Mouse (Mus musculus) embryo, embryonic 10 days (tissue): Measurements from ENCODE around the gene Tmem171.

Source experiments
- DNase-seq: peaks from one replicate; pipeline ENCODE4 v3.0.0-alpha.2; 2015; ENCODE audit warnings: low spot score

Tmem171 gene

DNA sequence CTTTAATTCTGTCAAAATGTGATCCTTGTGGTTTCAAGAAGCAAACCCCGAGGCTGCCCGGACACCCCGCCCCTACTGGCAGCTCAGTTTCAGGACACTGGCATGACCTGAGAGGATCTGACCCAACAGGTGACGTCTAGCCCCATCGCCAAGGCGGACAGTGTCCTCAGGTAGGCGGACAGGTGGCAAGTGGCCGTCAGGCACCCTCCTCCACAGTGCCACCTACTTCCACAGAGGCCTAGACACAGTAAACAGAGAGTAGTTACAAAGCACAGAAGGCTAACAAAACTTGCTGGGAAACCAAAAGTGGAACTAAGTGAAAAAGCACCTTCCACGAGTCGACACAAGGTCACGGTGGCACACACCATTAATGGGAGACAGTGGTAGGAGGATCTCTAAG is 1.3 kb downstream of the Tmem171 start:
- DNase-seq, result no peak

GRCm38 (mm10) chr13:98691956-98692515 is 2.6 kb downstream of the Tmem171 start:
- no peak for DNase-seq

DNA sequence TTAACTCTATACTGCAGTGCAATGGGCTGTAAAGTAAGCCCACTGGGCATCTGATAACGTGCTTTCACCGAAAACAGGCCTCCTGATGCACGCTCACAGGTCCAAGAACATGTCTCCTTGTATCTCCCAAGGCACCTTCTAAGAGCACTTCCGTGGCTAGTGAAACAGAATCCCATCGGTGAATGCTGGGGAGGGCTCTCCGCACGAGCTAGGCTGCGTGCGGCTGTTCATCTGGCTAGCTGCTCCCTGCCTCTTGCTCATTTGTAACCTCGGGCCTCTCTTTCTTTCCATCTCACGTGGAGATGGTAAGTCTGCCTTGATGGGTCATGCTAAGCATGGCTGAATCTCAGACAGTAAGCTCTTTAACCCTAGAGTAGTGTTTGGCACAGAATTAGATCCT is 3.7 kb downstream of the Tmem171 start:
- no peak for DNase-seq

DNA sequence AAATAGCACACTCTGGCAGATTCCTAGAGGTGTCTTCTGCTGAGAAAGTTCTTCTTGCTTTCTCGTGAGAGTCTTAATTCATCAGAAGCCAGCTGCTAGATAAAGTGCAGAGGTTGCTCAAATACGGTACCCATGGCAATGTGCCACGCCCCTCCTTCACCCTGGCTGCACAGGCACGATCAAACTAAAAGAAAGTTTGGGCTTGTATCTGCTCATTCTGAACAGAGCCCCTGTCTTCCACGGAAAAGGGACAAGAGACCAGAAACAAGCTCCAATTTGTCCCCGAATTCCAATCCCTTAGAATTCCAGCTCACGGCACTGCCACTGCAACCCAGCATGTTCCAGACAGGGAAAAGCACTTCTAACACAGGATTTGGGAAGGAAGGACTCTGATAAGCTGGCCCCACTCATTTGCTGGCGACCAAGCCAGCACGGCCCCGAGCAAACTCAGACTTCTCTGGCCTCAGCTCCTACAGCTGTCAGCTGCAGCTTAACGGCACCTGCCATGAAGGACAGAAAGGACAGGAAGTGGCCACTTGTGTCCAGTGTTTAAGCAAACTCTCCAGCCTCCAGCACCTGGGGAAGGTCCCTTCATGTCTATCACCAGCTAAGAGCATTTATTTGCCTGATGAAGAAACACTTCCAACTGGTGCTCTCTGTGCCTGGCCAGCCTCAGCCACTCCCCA is 4.9 kb downstream of the Tmem171 start:
- no peak for DNase-seq

GRCm38 (mm10) chr13:98687931-98688330 is 6.7 kb downstream of the Tmem171 start:
- no peak for DNase-seq

DNA sequence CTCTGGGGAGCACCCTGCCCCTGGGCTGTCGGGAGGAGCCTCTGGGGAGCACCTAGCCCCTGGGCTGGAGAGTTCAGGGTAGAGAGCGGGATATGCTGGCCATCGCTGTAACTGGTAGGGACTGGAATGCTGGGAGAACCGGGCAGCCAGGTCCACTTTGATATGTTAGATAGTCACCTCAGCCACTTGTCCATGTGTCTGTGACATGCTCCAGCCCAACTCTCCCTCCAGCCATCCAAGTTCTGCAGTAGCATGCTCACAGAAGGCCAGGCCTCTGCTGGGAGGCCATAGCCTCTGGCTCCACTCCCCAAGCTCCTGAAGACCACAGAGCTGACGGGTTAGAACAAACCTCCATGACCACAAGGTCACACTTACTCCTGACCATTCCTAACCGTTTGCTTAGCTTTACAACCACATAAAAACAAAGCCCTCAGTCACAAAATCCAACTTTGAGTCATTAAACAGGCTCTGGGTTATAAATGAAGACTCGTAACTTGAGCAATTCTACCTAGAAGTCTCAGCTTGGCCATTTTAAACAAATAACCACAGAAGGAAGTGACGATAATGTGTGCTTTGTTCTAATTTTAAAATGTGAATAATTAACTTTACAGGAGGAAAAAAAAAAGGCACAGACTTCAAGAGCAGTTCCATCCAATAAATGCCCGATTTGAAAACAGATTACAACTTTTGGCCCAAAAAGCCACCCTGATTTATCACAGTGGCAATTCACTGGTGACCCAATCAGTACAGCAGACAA is 10.3 kb downstream of the Tmem171 start:
- DNase-seq, result no peak

DNA sequence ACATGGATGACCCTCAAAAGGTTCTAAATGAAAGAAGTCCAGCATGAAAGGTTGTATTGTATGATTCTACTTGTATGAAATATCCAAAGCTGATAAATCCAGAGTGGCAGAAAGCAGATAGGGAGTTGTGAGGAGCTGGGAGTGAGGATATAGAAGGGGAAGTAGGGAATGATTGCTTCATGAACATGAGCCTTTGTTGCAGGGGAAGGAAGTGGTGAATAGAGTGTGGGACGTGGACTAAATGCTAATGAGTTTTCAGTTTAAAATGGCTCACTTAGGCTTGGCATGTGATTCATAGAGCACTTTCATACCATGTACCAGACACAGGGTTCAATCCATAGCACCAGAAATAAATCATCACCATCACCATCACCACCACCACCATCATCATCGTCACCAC is 11.2 kb downstream of the Tmem171 start:
- DNase-seq, result no peak

DNA sequence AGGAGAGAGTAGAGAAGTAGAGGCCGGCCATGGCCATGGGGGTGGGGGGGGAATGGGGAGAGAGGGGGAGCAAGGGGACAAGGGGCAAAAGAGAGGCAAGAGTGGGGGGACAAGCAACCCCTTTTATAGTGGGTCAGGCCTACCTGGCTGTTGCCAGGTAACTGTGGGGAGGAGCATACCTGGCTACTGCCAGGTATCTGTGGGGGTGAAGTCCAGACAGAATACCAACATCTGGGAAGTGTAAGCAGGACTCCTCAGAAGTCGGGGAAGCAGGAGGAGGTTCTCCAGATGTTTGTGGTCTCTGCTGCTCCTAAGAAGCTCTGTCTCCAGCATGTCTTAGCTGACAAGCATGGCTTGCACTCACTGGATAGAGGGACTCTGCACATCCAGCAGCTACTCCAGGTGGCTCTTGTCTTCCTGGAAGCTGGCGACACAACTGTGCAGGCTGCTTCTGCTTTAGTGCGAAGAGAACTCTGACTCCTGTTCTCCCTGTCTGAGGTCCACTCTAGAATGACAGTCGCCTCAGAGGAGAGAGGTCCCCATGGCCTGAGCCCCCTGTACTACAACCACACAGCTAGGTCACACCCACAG is 14.1 kb downstream of the Tmem171 start:
- DNase-seq, result no peak

DNA sequence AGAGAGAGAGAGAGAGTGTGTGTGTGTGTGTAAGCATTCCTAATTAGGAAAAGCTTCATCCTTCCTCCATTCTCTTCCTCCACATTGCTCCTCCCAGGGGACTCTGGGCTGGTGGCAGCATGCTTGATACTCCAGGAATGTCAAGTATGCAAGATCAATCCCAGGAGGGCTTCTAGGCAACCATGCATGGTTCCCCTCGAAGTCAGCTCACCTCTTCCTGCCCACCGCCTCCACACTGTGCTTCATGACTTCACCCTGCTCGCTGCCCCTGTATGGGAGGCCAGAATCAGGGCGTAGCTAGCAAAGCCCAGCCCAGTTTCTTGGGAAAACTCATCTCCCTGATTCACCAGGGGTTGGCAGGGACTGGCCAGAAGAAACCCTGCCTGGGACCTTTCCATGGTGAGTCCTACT is 15.0 kb downstream of the Tmem171 start:
- DNase-seq, result peak; percentile 62

DNA sequence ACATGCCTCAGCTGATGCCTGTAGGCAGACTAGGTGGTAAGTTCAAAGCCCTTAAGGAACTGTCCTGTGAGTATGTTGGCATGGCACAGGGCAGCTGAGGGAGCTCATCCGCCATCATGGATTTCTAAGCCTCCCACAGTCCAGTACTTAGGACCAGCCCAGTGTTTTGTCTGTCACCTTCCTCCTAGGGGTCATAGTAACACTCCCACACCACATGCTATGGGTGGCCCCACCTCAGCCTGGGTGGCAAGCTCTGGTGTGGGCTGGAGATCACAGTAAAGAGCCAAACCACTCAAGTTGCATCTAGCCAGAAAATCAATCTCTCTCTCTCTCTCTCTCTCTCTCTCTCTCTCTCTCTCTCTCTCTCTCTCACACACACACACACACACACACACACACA is 15.4 kb downstream of the Tmem171 start:
- DNase-seq, result no peak

DNA sequence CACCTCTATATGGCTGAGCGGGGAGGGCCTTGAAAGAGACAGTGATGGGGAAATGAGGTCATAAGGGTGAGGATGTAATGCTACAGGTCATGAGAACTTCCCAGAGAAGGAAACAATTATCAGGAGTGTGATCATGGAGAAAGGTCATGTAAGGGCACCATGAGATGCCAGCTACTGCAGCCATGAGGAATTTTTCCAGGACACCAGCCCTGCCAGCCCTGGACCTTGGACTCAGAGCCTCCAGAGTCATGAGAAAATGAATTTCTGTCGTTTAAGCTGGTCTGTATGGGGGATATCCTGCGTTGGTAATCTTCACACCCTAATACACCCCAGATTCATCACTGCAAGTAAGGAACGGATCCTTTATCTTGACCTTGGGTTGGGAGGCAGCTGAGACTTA is 20.7 kb downstream of the Tmem171 start:
- no peak for DNase-seq

GRCm38 (mm10) chr13:98669296-98669695 is 25.3 kb downstream of the Tmem171 start:
- no peak for DNase-seq

DNA sequence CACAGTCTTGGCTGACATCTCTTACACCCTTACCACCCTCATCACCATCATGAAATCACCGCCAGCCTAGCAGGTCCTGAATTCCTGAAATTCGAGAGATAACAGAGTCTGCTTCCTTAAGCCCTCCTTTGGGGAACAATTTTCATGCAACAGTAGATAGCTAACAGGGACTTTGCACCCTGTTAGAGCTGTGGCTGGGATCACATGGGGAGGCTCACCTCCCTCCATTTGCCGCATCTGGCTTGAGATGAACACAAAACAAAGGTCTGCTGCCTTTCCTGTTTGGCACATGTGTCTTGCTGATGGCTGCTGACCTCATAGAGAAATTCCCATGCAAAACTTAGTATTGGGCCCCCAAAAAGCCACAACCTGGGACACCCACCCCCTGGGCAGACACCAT is 27.3 kb downstream of the Tmem171 start:
- DNase-seq, result no peak

- no peak for DNase-seq
These were observed 29.4 kb downstream of the Tmem171 start for GRCm38 (mm10) chr13:98665240-98665639.

DNA sequence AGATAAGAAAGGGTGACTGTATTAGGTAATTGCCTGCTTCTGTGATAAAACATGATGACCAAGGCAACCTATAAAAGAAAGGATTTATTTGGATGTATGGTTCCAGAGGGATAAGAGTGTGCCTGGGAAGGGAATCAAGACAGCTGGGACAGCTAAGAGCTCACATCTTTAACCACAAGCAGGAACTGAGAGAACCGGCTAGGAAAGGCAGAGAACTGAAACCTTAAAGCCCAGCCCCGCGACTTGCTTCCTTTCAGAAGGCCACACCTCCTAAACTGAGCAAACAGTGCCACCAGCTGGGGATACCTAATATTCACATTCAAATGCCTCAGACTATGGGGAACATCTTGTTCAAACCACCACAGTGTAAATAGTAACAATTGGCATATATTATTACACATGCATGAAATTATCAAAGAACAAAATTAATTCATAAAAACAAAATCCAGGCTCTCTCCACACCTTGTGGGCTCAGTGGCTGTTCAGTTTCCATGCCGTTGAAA is 32.4 kb downstream of the Tmem171 start:
- DNase-seq, result no peak

DNA sequence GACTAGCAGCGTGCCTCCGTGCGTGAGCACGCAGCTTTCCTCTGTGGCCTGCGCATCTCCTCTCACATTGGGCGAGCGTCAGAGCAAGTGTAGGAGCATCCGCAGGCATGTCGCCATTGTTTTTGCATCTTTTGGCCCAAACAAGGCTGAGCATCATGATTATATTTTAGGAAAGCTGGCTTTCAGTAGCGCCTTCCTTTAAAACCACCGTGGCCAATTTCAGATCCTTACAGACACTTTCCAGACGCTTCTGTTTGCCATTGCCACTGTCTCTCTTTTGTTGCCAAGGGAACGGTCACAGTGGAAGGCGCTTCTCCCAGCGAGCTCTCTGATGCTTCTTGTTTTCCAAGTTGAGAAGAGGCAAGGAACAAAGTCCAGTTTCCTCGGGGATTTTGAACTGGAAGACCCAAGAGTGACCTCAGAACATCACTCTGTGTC is 38.6 kb downstream of the Tmem171 start:
- DNase-seq, result no peak

GRCm38 (mm10) chr13:98655346-98655745 is 39.3 kb downstream of the Tmem171 start:
- no peak for DNase-seq

GRCm38 (mm10) chr13:98654129-98654939 is 40.3 kb downstream of the Tmem171 start:
- DNase-seq, result no peak

GRCm38 (mm10) chr13:98652194-98652593 is 42.4 kb downstream of the Tmem171 start:
- DNase-seq, result no peak

GRCm38 (mm10) chr13:98651228-98651977 is 43.2 kb downstream of the Tmem171 start:
- DNase-seq, result no peak
